Mouse (Mus musculus) CD4-positive helper T cell, adult 2 months (primary cell): ENCODE results near the gene Fgfr2.

Experiments used
- DNase-seq: peaks from one replicate; pipeline ENCODE4 v3.0.0-alpha.2; 2012; ENCODE audit warnings: low read depth, missing footprints, low spot score

Fgfr2 gene

DNA sequence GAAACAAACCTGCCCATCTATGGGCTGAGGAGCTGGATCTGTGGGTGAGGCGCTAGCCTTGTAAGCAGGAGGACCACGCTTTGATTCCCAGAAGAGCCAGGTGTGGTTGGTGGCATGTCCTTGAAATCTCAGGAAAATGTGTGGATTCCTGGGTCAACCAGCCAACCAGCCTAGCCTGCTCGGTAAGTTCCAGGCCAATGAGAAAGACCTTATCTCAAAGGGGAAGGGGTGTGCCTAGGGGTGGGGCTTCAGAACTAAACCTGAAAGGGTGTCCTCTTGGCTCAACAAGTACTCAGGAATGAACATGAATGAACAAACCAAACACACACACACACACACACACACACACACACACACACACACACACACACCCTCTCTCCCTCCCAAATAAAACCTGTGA lies 81.4 kb downstream of the Fgfr2 start:
- no peak for DNase-seq

DNA sequence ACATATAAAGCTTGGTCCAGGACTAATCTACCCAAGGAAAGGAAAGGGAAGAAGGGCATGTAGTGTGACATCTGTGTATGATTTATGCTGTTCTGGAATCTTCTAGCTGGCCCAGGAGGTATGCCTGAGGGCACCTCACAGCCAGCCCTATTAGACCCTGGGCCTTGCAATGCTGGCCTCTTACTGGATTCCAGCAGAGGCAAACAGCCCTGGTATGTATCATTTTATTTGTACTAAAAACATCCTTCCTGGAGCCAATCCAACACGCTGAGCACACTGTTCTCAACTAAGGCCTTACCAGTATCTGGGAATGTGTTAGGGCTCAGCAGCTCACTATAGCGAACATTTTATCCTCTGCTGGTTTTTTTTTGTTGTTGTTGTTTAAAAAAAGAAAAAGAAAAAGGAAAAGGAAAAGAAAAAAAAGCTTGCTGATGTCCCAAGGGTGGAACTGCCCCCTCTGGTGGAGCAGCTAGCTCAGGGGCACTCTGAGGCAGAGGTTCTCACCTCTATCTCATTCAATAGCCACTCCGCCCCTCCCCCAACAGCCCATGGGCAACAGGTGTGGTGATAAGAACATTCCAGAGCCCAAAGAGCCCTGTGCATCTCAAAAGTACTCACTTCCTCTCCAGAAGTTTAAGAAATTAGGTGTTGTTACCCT lies 82.3 kb downstream of the Fgfr2 start:
- DNase-seq = no peak

DNA sequence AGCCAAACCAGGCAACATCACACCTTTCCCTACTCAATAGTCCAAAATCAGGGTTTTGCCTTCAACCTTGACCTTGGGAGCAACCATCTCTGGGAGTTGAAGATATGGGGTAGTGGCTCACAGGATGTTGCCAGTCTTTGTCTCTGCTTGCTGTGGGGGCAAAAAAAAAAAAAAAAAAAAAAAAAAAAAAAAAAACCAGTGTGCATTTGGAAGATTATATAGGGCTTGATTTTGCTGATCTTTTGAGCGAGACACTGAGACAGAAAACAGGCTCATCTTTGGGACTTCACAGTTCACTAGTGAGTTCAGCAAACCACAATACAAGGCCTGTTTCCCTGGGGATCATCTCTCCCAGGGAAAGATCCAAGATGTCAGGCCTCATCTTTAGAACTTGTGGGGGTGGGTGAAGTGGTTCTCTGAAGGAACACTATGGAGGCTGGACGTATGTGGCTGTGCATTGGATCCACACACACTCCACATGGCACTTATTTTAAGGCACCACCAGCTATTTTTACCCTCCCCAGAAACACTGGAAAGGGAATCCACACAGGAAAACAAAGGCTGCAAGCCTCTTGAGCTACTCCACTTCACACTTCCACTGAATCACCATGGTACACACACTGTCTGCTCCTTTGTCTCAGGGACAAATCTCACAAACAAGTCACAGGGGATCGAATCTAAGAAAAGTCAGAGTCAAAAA lies 83.4 kb downstream of the Fgfr2 start:
- DNase-seq = no peak

DNA sequence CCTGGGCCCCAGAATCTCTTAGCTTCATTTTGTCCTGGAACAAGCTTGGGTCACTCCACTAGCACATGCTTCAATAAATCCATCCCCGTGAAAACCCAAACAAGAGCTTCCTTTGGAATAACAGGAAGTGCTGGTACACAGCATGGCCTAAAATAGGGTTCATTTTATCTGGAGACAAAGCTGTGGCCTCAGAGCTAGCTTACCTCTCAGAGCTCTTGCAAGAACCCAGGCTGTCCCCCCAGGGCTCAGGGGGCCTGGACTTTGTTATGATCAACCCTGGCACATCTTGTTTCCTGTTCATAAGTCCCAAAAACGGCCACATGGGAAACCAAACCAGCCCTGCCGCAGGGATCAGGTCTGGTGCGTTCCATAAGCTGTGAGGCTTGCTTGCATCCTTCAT lies 85.5 kb downstream of the Fgfr2 start:
- no peak for DNase-seq

DNA sequence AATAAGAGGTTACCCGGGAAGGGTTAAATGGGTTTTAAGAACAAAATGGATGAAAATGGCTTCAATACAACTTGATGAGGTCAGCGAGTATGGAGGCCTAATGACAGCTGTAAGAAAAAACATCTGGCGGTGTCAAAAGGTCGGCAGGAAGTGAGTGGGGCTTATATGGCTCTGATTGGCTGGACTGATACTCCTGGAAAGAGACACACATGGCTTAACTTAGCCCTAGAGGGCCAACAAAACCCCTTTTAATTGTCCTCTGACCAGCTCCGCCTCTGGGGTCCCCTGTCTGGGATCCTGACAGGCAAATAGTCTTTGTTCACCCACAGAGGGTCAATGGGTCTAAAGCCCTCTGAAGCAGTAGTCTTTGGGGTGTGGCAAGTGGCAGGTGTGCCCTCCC lies 85.9 kb downstream of the Fgfr2 start:
- DNase-seq = no peak

DNA sequence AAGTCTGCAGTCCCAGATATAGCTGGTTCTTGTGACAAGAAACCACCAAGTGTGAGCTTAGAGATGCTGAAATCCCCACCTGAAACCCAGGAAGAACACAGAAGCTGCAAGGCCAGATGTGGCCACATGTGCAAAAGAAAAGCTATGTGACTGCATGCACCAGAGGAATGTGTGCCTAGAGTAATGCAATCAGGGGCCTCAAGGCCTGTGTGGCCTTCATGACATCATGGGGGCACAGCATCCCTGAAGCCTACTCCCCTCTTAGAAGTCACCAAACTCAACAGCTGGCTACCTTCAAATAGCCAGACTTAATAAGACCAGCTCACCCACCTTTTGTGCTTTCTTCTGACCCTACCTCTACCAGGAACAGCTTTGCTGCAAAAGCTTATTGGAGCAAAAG lies 87.2 kb downstream of the Fgfr2 start:
- no peak for DNase-seq

DNA sequence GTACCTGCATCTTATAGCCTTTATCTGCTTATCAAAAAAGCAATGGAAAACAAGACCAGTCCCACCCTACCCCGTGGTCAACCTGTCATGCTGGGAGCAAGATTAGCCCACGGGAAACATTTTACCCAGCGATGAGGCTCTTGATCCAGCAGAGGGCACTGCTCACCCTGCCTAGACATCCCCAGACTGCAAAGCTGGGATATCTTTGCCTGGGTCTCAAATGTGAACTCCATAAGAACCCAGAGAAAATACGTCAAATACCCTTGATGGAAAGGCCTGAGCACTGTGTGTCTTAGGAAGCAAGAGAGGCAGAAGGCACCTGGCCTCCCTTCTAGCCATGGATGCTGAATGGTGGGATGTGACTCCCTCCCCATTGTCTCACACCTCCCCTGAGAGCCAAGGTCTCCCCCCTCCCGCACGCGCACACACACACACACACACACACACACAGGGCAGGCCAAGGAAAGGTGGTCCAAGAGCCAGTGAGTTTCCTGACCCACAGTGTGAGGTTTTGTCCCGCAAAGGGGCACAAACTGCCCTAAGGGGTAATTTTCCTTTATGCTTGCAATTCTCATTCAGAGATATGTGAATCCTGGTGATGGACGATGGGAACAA lies 90.5 kb downstream of the Fgfr2 start:
- no peak for DNase-seq

DNA sequence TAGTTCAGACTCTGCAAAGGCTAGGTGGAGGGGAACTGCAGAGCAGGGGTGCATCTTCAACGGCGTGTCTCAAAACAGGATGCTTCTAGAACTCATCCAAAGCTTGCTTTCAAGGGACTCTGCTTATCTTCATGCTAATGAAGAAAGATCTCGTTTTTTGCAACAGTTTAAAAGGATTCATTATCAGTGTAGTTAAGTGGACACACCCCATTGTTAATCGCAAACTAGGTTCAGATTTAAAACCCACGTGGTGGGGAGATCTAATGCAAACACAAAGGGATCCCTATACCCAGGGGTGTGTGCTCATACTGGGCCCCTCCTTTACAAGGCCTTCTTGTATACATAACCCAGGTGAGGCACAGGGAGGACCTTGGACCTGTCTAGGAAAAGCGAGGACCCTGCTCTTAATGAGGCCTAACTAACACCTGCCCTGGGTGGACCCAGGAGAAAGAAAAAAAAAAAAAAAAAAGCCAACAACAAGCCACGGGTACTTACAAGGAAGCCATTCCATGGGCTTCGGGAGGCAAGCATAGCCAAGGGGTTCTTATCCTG lies 93.6 kb downstream of the Fgfr2 start:
- no peak for DNase-seq

DNA sequence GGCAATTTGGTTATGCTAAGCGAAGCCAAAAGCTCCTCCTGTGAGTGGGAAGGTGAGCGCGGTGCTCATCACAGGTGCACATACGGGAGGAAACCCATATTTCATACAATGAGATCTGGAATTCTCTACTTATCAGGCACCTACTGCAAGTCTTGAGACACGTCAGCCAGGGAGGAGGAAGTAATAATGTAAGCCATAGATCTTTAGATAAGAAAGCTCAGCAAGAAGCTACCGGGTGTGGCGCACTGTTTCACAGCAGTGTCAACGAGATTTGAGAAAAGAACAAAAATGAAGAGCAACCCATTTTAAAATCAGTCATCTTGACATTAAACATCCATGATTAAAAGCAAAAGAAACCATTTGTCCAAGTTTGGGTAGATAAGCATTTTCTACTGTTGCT lies 94.1 kb downstream of the Fgfr2 start:
- no peak for DNase-seq

DNA sequence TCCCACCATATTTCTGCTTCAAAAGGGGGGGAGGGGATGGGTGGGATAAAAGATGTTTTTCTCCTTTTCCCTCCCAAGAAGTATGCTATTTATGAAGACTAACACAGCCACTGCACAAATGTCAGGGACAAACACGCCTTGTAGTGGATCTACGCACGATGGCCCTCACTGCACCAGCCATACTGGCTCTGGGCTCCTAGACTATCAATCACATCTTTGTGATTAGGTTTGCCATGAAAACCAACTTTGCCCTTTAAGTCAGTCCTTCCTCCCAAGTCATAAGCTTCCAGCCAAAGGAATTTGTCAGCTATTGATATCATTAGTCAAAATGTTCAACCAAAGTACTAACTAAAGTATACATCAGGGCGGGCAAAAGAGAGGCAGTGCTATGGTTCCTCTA lies 95.2 kb downstream of the Fgfr2 start:
- no peak for DNase-seq

DNA sequence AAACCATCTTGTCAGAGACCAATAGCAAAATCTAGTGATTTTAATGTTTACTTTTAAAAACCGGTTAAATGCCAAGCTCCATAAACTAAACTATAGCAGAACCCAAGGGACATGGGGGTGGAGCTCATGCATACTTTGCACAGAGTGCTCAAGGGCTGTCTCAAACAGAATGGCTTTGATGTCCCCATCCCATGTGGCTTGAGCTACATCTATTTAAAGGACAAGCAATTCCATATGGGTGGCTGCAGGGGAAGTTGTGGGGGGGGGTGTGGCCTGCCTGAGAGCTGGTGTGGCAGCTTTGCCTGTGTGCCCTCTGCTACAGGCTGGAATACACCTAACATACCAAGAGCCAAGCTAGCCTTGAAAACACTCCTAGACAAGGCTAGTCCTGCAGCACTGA lies 98.5 kb downstream of the Fgfr2 start:
- no peak for DNase-seq

DNA sequence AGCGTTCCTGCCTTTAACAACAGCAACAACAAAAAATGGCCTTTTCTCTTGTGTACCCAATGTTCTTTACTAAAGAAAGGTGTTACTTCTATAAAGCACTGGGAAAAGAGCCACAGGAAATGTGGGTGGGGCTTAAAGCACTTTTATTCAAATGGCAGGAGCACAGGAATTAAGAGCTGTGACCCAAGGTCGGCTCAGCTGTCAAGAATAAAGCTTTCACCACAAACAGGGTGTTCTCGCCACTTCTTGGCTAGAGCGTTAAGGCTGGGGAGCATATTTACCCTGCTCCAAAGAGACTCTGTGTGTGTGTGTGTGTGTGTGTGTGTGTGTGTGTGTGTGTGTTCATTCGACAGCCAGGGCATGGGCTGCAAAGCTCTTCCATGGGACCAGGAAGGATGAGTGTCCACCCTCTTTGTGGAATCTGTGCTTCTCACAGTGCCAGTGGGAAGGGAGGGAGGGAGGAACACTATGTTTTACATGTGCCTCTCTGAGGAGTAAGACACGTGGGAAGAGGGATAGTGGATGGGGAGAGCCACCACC lies 103.6 kb downstream of the Fgfr2 start:
- no peak for DNase-seq

DNA sequence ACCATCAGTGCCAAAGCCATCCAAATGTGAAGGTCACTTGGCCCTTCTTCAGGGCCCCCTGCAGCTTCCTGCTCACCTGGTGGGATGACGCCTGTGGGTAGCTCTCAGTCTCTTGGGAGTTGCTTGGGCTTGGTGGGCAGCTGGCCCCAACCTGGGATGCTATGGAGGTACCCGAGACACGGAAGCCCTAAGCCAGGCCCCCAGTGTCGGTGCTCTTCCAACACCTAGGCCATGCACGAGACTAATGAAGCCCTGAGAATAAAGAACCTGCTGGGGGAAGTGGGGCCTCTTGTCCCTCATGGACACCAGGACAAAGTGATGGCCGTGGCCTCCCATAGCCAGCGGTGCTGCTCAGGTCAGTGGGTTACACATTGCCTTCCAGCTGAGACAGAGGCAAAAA lies 104.2 kb downstream of the Fgfr2 start:
- DNase-seq = no peak

DNA sequence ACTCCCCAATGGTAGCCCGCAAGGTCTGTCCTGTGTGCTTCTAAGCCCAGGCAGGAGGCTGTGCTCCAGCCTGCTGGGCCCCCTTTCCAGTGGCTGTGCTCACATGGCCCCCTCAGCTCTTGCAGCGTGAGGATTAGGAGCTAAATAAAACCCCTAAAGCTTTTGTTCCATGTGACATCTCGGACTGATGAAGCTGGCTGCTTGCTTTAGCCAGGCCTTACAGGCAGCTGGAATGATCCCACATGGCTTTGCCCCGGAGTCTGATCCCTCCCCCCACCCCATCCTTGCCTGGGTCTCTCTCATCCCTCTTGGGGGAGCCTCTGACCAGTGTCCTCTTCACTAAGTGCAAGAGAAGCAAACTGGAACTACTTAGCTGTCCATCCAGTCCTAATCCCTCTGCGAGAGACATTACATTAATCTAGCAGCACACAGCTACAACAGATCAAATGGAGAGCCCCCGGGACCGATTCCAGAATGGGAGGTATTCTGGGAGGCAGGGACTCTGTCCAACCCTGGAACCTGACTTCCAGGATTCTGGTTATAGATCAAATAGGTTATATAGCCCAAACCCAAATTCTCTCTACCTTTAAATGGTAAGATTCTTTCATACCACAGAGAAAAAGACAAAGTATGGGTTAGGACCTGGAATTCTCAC lies 107.6 kb downstream of the Fgfr2 start:
- DNase-seq = no peak

DNA sequence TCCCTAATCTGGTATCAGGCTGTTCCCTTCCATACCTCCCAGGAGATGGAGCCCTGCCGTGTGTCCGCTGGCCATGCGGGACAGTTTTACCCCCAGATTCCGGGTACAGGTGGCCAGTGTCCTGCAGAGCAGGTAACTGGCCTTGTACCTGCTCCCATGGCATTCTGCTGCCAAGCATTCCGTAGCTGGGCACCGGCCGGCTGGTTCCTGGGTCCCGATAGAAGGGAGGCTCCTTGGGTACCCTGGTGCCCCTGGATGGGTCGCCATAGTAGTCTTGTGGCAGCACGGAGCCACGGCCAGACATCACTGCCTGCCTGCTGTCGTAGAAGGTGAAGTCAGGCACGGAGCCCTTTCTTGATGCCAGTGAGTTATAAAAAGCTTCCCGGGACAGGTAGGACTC lies 108.5 kb downstream of the Fgfr2 start:
- DNase-seq = no peak

DNA sequence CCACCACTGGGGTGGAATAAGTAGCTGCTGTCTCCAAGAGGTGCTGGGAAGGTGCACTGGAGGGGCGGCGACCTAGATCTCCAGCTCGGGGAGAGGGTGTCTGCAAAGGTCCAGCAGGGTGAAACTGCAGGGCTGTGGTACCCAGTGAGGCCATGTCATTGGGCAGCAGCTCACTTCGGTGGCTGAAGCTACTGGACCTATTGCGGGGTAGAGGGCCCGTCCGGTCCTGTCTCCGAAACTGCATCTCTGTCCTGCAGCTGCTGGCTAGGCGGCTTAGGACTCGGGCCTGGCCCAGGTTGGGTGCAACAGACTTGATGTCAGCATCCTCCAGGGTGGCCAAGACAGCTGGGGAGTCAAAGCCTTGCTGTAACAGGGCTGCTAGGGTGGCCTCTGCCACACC lies 109.2 kb downstream of the Fgfr2 start:
- DNase-seq = no peak

DNA sequence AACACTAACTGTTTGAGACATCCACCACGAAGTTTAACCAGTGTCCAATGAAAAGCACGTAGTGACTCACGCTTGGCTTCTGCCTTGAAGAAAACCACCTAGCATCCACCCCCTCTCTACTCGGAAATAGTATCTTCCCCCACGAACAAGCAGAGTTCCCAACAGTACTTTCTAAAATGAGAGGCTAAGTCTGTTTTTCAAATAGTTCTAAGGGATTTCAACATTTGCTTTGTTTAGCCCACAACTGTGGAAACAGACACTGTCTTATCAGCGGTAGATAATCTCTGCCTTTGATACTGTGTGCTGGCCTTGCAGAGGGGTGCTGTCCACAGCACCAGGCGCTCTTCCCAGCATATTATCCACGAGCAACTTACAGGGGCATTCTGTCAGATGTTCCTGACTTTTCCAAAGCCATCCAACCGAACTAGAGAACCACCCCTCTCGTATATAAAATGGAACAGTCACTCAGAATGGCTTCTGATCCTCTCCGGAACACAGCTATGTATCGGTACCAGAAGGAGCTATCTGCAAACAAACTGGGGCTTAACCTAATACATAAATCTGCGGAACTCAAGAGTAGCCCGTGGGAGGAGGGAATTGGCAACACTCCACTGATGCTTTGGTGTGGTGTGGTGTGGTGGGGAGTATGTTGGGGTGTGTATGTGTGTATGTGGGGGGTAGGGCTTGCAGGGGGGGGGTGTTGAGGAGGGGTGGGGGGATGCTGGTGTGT lies 110.3 kb downstream of the Fgfr2 start:
- no peak for DNase-seq

DNA sequence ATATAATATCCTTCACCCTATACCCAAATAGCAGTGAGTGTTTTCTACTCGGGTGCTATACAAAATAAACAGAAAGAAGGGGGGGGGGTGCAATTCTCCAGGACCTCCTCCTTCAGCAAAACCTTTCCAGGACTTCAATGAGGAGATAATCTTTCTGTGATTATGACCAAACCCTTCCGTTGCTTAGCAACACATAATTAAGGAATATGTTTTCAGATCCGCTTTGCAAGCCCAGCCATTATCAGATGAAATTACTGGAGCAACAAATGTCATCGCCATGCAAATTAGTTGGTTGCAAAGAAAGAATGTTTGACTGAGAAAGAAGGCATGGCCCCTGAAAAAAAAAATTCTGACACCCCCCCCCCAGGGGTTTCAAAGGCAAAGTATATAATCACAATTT lies 111.5 kb downstream of the Fgfr2 start:
- DNase-seq = no peak

DNA sequence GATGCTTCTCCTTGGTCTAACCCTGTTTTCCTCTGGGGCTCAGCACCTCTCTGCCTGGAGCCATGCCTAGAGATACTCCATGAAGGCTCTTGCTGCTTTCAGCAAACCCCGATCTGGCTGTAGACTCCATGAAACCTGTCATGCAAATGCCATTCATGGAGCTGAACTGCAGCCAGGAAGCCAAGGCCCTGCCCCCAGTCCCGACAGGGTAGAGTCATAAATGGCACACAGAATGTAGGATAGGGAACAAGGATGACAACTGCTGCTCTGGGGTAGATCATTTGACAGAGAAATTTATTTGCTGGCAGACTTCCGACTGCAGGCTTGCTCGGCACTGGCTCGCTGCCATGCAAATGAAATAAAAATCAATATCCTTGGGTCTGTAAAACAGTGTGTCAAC lies 112.0 kb downstream of the Fgfr2 start:
- no peak for DNase-seq

DNA sequence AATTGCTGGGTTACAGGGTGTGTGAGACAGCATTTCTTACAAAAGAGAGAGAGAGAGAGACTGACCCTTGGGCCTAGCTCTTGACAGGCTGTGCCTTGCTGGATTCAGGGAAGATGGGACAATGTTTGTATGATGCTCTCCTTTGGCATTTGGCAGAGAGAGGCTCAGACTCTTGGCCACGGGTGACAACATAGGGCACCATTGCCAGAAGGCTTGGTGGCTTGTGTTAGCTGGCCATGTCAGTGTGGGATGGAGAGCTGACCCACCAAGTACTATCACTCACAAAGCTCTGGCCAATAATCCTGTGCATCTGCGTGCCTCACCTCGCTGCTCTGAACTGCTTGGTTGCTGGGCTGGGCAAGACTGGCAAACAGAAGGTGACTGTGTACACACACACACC lies 112.7 kb downstream of the Fgfr2 start:
- no peak for DNase-seq

DNA sequence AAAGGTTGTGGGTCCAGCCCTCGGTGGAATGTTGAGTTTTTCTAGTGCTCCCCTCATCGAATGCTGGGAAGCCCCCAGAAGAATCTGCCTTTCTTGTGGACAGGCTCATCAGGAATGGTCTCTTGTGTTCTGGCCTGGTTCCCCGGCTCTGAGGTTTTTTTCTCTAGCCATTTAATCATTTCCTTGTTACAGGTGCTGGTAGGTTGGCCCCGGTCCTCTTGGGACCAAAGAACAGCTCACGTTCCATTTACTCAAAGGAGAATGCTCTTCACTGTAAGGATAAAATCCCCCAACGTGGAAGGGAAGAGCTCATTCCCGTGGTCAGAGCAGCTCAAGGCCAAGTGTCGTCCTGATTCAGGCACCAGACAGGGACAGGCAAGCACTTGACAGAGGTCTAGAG lies 113.5 kb downstream of the Fgfr2 start:
- DNase-seq = no peak

DNA sequence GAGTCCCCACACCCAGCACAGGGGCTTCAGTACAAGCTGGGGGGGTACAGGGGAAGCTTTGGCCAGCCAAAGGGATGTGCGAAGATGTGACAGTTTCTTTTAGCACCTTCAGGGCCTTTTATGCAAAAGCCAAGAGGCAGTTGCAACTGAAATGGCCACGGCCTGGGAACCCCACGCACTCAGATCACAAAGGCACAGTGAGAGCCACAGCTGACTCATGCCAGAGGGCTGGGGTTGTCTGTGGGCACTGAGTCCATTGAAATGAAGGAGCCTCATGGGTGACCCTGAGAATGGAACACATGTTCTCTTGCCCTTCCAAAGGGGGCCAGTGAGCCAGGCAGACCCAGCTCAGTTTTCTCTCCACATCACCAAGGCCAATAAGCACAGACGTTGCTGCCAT lies 114.5 kb downstream of the Fgfr2 start:
- no peak for DNase-seq
